Mouse (Mus musculus) kidney, embryonic 16.5 days (tissue): ENCODE results near the gene Tmprss6. TPM values are rescaled to one million over a fixed set of nuclear protein-coding genes. Genes with fewer than 3 reads are reported as not detected.

Source experiments
- ATAC-seq: fragments of 200-750 bp; cut with Nextera tagmentation; 2 replicates; pipeline ENCODE4 v1.8.0; 2017; ENCODE audit warnings: moderate TSS enrichment; ENCODE audit not compliant: low FRiP score, low TSS enrichment
- H3K27ac ChIP-seq: fragments of 300-500 bp; sonication (generic); 2 replicates; pipeline ENCODE4 v1.5.1; 2014; ENCODE audit warnings: low read length
- H3K27me3 ChIP-seq: fragments of 300-500 bp; sonication (generic); 2 replicates; pipeline ENCODE4 v1.6.1; 2014; ENCODE audit warnings: low read length, control low read depth, mixed read lengths; ENCODE audit not compliant: insufficient read depth
- H3K36me3 ChIP-seq: fragments of 300-500 bp; sonication (generic); 2 replicates; pipeline ENCODE4 v1.6.1; 2014; ENCODE audit warnings: low read length, control low read depth, mixed read lengths; ENCODE audit not compliant: insufficient read depth
- H3K4me1 ChIP-seq: fragments of 300-500 bp; sonication (generic); 2 replicates; pipeline ENCODE4 v1.6.1; 2014; ENCODE audit warnings: low read length, control low read depth, mixed read lengths; ENCODE audit not compliant: insufficient read depth
- H3K4me2 ChIP-seq: fragments of 300-500 bp; sonication (generic); replicated peaks from 2 replicates; pipeline ENCODE4 v1.6.1; 2014; ENCODE audit warnings: low read depth, low read length
- H3K4me3 ChIP-seq: fragments of 300-500 bp; sonication (generic); 2 replicates; pipeline ENCODE4 v1.5.1; 2014; ENCODE audit warnings: mild to moderate bottlenecking, low read length
- H3K9ac ChIP-seq: fragments of 300-500 bp; sonication (generic); replicated peaks from 2 replicates; pipeline ENCODE4 v1.6.1; 2014; ENCODE audit warnings: low read length
- H3K9me3 ChIP-seq: fragments of 300-500 bp; sonication (generic); 2 replicates; pipeline ENCODE4 v1.6.1; 2016; ENCODE audit warnings: low read length, control low read depth
- WGBS: fragments of 180-500 bp; shearing (Covaris S2); extraction: QIAGEN DNeasy Blood & Tissue Kit; methylation state at CpG from one replicate; pipeline ENCODE4 v1.1.7; 2014; 5-methylcytosine and 5-hydroxymethylcytosine counted together
- polyA plus RNA-seq: library from polyadenylated mRNA; unstranded; fragments of >200 nt; fragmentation: Nextera tagmentation; extraction: Ambion mirVana; gene quantifications from 2 replicates; pipeline ENCODE4 v1.2.1, GENCODE M21; 2015

The Tmprss6 gene
- polyA plus RNA-seq, 1 experiment from 2014 or later = 0.29 TPM

DNA sequence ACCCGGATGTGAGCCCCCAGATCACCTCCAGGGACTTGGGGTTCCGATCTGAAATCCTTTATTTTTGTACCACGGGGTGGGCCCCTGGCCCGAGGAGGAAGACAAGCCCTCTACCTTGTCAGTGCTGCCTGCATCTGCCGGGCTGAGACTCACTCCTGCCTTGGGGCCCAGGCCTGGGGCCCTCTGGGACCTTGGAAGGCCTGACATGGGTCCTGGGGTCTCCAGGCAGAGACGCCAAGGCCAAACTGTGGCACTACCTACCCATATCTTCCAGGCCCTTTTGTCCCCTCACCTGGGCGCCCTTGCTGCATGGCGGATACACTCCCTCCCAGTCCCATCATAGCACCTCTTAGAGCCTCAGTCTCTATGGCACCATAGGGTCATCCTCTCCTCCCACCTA is 29.9 kb downstream of the Tmprss6 start:
- H3K4me3 ChIP-seq = no peak overlapping the region
- H3K27me3 ChIP-seq = no peaks in the 10 kb centered on the region
- H3K4me1 ChIP-seq = peaks cover 34% of the 10 kb centered on the region
- no peak overlapping the region for H3K4me2 ChIP-seq
- whole genome bisulfite sequencing = 47% methylated on average over 8 of the region's 8 CpGs
- ATAC-seq = no peak
- no peaks in the 10 kb centered on the region for H3K9me3 ChIP-seq
- H3K36me3 ChIP-seq = peaks cover 8% of the 10 kb centered on the region; the same call in 1 of the 2 replicates
- no peak overlapping the region for H3K27ac ChIP-seq
- no peak overlapping the region for H3K9ac ChIP-seq

DNA sequence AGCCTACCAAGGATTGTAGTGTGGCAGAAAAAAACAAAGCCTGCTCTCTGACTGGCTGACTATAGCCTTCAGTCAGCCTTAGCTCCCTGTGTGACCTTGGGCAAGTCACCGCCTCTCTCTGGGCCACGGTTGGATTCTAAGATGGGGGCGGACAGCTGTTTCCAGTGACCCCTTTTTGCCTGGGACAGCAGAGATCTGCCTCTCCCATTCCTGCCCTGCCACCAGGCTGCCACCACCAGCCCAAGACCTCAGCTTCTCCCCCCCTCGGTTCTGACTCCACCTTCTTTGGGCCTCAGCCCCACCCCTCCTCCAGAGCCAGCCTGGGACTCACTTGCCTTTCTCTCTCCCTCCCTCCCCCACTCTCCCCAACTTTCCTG is 30.4 kb downstream of the Tmprss6 start:
- H3K4me3 ChIP-seq = no peak overlapping the region
- ATAC-seq = no peak
- H3K36me3 ChIP-seq = peaks cover 8% of the 10 kb centered on the region; the same call in 1 of the 2 replicates
- H3K4me2 ChIP-seq = no peak overlapping the region
- peak overlapping the region; percentile 67; the same call in 1 of the 2 replicates for H3K27ac ChIP-seq
- no peaks in the 10 kb centered on the region for H3K9me3 ChIP-seq
- H3K27me3 ChIP-seq = no peaks in the 10 kb centered on the region
- 47% methylated on average over 4 of the region's 4 CpGs for WGBS
- H3K9ac ChIP-seq = no peak overlapping the region
- H3K4me1 ChIP-seq = peaks cover 31% of the 10 kb centered on the region

DNA sequence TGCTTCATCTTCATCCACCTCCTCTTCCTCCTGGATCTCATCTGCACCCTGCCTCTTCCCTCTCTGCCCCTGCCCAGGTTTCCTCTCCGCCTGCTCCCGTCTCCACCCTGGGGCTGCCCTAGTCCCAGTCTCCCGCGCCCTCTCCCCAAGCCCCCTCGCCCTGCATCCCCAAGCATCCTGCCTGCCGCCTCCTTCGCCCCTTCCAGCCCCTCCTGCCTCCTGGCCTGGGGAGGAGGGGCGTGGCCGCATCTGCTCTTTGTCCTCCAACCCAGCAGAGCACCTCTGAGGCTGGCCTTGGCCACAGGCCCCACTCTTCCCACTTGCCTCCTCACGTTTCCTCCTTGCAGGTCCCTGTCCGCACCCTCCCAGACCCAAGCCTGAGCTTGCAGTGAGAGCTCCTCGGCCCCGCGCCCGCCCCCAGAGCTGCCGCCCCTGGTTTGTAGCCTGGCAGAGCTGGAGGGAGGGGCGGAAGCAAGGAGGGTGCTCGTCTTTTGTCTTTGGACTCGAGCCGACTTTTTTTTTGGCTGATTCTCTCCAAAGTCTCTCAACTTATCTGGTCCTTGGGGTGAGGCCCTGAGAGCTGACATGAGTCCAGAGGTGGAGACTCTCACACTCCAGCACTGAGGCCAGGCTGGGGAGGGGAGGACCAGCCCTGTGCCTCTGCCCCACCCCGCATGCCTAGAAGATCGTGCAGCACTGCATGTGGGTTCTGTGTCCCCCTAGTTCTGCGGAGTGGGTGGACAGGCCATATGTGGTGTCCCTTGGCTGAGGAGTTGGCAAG is 31.0 kb downstream of the Tmprss6 start:
- peak overlapping the region; percentile 62 for H3K4me2 ChIP-seq
- ATAC-seq = peak; percentile 22
- H3K27ac ChIP-seq = peak overlapping the region; percentile 67
- H3K4me1 ChIP-seq = peaks cover 31% of the 10 kb centered on the region
- H3K9me3 ChIP-seq = no peaks in the 10 kb centered on the region
- H3K9ac ChIP-seq = peak overlapping the region; percentile 59
- 15% methylated on average over 23 of the region's 23 CpGs for WGBS
- H3K4me3 ChIP-seq = peak overlapping the region; percentile 38
- H3K36me3 ChIP-seq = peaks cover 8% of the 10 kb centered on the region; the same call in 1 of the 2 replicates
- no peaks in the 10 kb centered on the region for H3K27me3 ChIP-seq

DNA sequence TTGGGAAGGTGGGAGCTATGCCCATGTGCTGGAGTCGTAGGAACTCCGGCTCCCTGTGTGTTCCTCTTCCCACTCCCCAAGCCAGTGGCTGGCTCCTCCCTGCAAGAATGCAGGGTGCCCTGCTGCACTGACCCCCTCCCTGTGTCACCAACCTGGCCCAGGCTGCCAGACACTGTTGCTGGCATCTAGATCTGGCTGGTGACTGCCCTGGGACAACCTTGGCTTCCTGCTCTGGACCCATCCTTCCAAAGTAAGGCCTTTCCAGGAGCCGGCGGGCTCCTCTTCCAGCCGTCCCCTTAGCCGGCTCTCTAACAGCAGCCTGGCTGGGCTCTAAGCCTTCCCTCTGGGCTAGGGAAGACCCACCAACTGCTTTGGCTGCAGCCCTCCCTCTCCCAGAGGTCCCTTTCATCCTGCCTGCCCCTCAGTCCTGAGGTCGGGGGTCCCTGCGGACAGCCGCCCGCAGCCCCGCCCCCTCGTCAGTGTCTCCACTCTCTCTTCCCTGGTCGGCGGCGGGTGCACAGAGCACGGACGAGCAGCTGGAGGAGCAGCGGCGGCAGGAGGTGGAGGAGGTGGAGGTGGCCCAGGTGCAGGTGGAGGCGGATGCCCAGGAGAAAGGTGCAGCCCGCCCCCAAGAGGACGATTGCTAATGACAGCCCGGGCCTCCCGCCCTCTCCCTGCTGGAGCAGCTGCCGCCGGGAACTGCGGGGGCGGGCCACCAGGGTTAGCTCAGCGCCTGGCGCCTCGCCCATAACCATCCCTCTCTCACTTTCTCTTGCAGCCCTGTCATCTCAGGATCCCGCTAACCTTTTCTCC is 31.8 kb downstream of the Tmprss6 start:
- peak overlapping the region; percentile 38 for H3K4me3 ChIP-seq
- no peaks in the 10 kb centered on the region for H3K9me3 ChIP-seq
- peaks cover 34% of the 10 kb centered on the region for H3K4me1 ChIP-seq
- H3K27ac ChIP-seq = peak overlapping the region; percentile 67
- peak overlapping the region; percentile 59 for H3K9ac ChIP-seq
- 8% methylated on average over 32 of the region's 32 CpGs for WGBS
- peak overlapping the region; percentile 62 for H3K4me2 ChIP-seq
- H3K27me3 ChIP-seq = no peaks in the 10 kb centered on the region
- H3K36me3 ChIP-seq = peaks cover 8% of the 10 kb centered on the region; the same call in 1 of the 2 replicates
- ATAC-seq = peak; percentile 69

DNA sequence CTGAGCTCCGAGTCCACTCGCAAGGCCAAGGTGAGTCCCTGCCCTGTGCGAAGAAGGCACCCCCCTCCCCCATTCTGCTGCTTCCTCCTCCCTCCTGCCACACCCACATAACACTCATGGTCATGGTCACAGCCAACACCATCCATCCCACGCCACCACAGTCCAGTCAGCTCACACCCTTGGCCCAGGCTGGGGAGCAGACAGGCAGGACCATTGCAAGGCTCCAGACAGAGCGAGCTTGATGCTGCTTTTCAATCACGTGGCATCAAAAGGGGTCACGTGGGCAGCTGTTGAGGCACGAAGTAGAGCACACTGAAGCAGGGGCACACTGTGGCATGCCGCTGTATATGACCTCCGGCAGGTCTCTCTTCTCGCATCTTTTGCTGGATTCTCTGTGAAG is 32.8 kb downstream of the Tmprss6 start:
- Histone ChIP-seq H3K4me3 (no peak overlapping the region), H3K4me1 (peaks cover 37% of the 10 kb centered on the region), H3K4me2 (no peak overlapping the region), H3K9ac (no peak overlapping the region), H3K27me3 (no peaks in the 10 kb centered on the region), H3K9me3 (no peaks in the 10 kb centered on the region), H3K27ac (no peak overlapping the region), H3K36me3 (peaks cover 11% of the 10 kb centered on the region; the same call in 1 of the 2 replicates)
- 68% methylated on average over 11 of the region's 11 CpGs for whole genome bisulfite sequencing
- ATAC-seq = no peak

DNA sequence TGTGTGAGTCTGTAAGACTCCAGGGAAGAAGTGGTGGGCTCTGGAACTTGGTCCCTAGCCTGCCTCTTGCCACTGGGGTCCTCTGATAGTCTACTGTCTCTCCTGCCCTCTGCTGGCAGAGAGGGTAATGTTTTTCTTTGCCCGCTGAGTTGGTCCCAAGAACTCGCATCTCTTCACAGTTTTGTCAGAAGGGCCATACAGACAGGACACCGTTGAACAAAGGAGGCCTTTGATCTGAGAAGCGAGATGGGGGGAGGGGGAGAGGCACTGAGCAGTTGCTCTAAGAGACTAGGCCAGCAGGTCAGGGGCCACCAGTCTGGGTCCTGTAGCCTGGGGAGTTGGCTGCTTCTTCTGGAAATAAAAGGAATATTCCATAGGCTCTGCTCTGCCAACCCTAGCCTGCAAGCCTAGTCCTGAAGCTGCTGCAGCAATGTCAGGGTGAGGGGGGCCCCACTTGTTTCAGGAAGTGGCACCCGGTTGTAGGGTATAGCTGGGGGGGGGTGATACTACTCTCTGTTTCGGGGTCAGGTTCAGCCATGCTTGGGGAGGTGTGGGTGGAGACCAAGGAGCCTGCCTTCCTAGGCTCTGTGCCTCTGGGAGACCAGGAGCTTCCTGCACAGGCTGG is 33.4 kb downstream of the Tmprss6 start:
- Histone ChIP-seq H3K4me1 (peaks cover 42% of the 10 kb centered on the region), H3K4me3 (no peak overlapping the region), H3K27ac (no peak overlapping the region), H3K36me3 (peaks cover 11% of the 10 kb centered on the region; the same call in 1 of the 2 replicates), H3K27me3 (no peaks in the 10 kb centered on the region), H3K9me3 (no peaks in the 10 kb centered on the region), H3K9ac (no peak overlapping the region), H3K4me2 (no peak overlapping the region)
- no peak for ATAC-seq
- 25% methylated on average over 6 of the region's 6 CpGs for WGBS

DNA sequence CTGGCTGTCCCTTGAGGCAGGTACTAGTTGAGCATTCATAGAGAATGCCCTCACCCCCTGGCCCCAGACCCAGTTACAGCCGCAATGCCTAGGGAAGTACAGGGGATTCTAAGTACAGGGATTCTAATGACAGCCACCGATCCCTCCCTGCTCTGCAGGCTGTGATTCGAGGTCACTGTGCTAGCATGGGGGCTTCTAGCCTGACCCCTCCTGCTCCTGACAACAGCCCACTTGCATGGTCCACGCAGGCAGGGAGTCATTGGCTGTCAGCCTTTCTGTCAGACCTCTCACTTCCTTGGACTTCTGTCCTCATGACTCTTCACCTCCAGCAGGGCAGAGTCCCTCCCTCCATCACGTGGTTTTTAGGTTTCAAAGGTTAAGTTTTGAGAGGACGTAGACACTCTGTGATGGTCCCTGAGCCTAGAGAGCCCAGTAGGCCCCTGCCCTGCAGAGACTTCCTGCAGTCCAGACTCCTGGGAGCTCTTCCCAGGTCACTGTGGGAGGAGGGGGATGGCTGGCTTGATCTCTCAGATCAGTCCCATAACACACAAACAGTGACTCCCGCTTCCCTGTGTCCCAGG is 36.8 kb downstream of the Tmprss6 start:
- no peak for ATAC-seq
- Histone ChIP-seq H3K36me3 (peaks cover 11% of the 10 kb centered on the region; the same call in 1 of the 2 replicates), H3K4me1 (peaks cover 42% of the 10 kb centered on the region), H3K9me3 (no peaks in the 10 kb centered on the region), H3K4me3 (no peak overlapping the region), H3K4me2 (no peak overlapping the region), H3K27me3 (no peaks in the 10 kb centered on the region), H3K9ac (0 out of 2 replicates have a peak overlapping the region, but pooled peaks have one; percentile 34), H3K27ac (peak overlapping the region; percentile 43)
- 65% methylated on average over 7 of the region's 7 CpGs for WGBS

DNA sequence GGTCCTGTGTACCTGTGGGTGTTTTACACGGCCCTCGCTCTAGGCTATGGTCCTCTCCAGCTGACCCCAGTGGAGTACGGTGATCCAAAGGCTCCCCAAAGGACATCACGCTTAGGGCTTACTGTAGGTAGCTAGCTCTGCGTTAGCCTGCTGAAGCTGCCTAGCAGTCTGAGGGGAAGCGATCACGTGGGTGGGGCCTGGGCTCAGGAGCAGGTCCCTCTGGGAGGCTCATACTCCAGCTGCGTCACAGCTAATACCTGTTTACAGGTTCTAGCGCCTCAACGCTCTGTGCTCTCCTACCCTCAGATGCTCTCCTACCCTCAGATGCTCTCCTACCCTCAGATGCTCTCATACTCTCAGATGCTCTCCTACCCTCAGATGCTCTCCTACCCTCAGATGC is 37.6 kb downstream of the Tmprss6 start:
- H3K9ac ChIP-seq = no peak overlapping the region
- H3K9me3 ChIP-seq = no peaks in the 10 kb centered on the region
- H3K4me2 ChIP-seq = no peak overlapping the region
- H3K4me3 ChIP-seq = no peak overlapping the region
- H3K4me1 ChIP-seq = peaks cover 35% of the 10 kb centered on the region
- no peaks in the 10 kb centered on the region for H3K27me3 ChIP-seq
- no peak for ATAC-seq
- H3K27ac ChIP-seq = no peak overlapping the region; the same call in 1 of the 2 replicates
- 86% methylated on average over 10 of the region's 10 CpGs for WGBS
- H3K36me3 ChIP-seq = peaks cover 9% of the 10 kb centered on the region; the same call in 1 of the 2 replicates

DNA sequence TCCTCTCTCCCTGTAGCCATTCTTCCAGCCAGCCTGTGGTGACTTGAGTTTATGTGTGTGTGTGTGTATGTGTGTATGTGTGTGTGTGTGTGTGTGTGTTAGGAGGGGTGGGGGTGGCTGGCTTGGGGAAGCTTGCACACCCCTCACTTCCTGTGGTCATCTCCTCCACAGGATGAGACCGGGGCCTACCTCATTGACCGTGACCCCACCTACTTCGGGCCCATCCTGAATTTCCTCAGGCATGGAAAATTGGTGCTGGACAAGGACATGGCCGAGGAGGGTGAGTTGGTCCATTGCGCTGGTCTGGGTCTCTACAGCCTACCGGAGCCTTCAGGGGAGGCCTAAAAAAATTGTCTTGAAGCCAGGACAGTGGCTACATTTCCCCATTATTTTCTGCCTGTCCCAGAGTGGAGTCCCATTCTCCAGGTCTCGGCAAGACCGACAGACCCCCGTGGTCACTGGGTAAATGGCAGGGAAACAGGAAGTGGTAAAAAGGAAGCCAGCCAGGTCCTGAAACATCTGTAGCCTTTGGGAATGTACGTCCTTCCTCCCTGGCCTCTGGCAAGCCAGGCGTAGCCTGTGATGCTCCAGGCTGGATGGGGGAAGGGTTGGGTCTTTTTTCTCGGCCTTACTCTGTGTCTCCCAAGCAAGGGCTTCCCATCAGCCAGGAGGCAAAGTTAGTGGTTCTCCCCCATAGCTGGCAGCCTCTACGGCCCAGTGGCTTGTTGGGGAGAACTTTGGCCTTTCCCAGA is 38.4 kb downstream of the Tmprss6 start:
- Histone ChIP-seq H3K36me3 (peaks cover 6% of the 10 kb centered on the region; the same call in 1 of the 2 replicates), H3K4me2 (peak overlapping the region; percentile 83), H3K27me3 (no peaks in the 10 kb centered on the region), H3K4me3 (peak overlapping the region; percentile 82; the same call in 1 of the 2 replicates), H3K4me1 (peaks cover 28% of the 10 kb centered on the region), H3K9ac (peak overlapping the region; percentile 20; the same call in 1 of the 2 replicates), H3K9me3 (no peaks in the 10 kb centered on the region), H3K27ac (peak overlapping the region; percentile 77)
- WGBS = 58% methylated on average over 13 of the region's 13 CpGs
- ATAC-seq = no peak
